Mouse (Mus musculus): ENCODE measurements at regions not wholly inside any gene's neighbourhood (a gene's known extent, or its start where the extent isn't known, plus 50 kb on each side); places are given as distances from the start of the nearest gene placed in this dataset.

DNA sequence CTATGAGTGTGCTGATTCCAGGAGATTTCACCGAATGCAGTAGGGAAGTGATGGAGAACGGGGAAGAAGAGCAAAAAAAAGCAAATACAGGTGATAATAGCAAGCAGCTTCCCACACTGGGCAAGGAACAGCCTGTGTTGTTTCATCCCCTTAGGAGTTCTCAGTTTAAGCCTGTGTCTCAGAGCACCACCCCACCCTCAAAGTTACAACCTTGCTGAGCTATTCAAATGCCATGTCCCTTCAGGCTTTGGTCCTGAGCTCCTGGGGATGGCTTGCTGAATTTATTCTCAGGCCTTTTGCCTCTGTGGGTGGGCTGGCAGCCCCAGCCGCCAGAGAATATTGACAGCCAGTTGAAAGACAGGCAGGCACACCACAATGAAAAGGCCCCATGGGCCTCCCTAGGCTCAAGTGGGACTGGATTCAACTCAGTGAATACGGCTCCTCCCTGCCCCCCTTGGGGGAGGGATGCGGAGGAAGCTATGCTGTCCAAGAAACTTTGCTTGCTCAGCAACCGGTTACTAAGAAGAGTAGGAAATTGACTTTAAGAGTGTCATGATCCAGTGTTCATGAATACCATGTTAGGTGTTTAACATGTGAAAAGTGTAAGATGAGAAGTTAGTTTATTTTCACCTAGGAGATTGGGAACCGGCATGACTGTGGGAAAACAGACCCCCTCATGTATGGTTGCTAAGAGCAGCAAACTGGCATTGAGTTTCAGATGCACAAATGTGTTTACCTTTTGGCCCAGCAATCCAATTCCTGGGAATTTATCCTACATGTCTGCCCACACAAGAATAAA, 142.5 kb upstream of the Egfl6 start:
- WGBS: 30% methylated on average over 7 of the region's 7 CpGs

DNA sequence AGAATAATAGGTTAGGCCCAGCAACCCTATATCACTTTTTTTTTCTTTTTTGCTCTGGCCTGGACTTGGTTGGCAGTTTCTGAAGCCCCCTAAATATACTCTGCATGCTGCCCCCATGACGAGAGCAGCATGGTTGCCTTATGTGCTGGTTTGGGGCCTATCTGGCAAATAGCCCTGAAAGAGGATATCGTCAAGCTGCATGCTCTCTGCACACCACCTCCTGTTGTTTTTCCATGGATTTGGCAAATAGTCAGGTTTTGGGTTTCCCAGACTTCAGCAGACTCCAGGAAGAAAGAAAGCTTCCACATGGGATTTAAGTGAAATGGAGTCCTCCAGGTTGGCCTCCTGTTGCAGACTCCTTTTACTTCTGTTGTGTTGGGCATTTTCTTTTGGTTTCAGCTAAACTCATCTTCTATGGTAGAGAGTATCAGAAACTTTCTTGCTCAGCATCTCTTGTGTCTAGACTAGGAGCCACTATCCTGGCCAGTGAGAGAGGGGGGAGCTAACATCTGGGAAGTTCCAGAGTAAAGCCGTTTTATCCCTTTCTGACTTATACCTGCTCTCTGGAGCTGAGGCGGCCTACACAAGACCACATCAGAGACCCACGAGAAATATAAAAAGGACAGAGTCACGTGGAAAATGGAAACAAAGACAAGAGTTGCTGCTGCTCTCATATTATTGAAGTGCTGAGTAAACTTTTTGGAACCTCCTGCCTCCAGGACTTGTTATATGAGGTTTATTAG, 140.4 kb upstream of the Egfl6 start:
- Histone ChIP-seq H3K4me1 (ENCODE audit: insufficient read depth) (no peaks in the 10 kb centered on the region), H3K27ac (ENCODE audit: low read depth, low read length) (no peak overlapping the region), H3K4me2 (ENCODE audit: low read depth) (no peak overlapping the region), H3K4me3 (ENCODE audit: low read depth, low read length) (no peak overlapping the region), H3K9ac (no peak overlapping the region), H3K9me3 (ENCODE audit: low read length) (no peaks in the 10 kb centered on the region), H3K36me3 (ENCODE audit: insufficient read depth) (no peaks in the 10 kb centered on the region), H3K27me3 (ENCODE audit: insufficient read depth, low read length) (no peaks in the 10 kb centered on the region)
- no peak for DNase-seq
- no peak for ATAC-seq
- TF ChIP-seq CTCF (IDR thresholded peaks at IDR 0.05; ENCODE audit: low read depth): no peak
- WGBS: 53% methylated on average over 6 of the region's 6 CpGs

More for the DNA sequence above, 142.5 kb upstream of the Egfl6 start:
- no peaks in the 10 kb centered on the region for H3K27me3 ChIP-seq (ENCODE audit: insufficient read depth, low read length)
- no peaks in the 10 kb centered on the region for H3K36me3 ChIP-seq (ENCODE audit: insufficient read depth)
- H3K27ac ChIP-seq (ENCODE audit: low read depth, low read length): no peak overlapping the region
- no peak for DNase-seq
- H3K4me3 ChIP-seq (ENCODE audit: low read depth, low read length): no peak overlapping the region
- no peak overlapping the region for H3K4me2 ChIP-seq (ENCODE audit: low read depth)
- H3K9ac ChIP-seq: no peak overlapping the region
- TF ChIP-seq CTCF (IDR thresholded peaks at IDR 0.05; ENCODE audit: low read depth): no peak
- no peaks in the 10 kb centered on the region for H3K4me1 ChIP-seq (ENCODE audit: insufficient read depth)
- peak; percentile 51; the same call in 1 of the 2 replicates for ATAC-seq
- no peaks in the 10 kb centered on the region for H3K9me3 ChIP-seq (ENCODE audit: low read length)

DNA sequence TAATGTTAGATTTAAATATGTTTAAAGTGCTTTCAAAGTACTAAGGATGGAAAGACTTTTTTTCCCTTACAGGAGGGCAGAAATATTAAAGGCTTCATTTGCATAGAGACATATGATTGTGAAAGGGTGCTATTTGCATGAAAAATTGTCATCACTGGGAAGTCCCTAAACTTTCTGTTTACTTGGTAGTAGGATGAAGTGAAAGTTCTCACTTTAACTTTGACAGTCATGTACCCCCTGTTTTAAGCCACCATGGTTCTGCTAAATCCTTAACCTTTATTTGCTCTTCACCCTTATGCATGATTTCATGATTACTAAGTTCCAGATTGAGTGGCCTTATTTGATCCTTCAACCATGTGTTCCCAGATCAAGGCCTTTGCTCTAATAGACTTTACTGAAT, 132.6 kb upstream of the Egfl6 start:
- Histone ChIP-seq H3K4me3 (ENCODE audit: low read depth, low read length) (no peak overlapping the region), H3K9me3 (ENCODE audit: low read length) (no peaks in the 10 kb centered on the region), H3K4me1 (ENCODE audit: insufficient read depth) (no peaks in the 10 kb centered on the region), H3K9ac (no peak overlapping the region), H3K36me3 (ENCODE audit: insufficient read depth) (no peaks in the 10 kb centered on the region), H3K27me3 (ENCODE audit: insufficient read depth, low read length) (no peaks in the 10 kb centered on the region), H3K27ac (ENCODE audit: low read depth, low read length) (no peak overlapping the region), H3K4me2 (ENCODE audit: low read depth) (no peak overlapping the region)
- TF ChIP-seq CTCF (IDR thresholded peaks at IDR 0.05; ENCODE audit: low read depth): no peak
- ATAC-seq: no peak
- no peak for DNase-seq

DNA sequence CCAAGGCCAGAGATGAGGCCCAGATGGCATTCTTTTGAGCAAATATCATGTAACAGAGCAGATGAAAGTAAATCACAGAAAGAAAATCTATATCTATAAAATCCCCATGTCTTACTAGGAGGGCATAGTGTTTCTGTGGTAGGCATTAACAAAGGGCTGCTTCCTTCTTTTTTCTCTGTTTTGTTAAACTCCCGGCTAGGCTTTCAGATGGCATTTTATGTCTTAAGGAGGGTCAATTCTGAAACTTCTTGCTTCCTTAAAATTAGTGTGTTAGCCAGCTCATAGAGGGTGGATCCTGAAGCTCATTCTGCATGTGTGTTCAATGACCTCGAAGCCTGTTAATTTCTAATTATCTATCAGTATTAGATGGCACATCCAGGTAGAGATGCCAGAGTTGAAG, 123.8 kb upstream of the Egfl6 start:
- WGBS: 78% methylated on average over 2 of the region's 2 CpGs
- H3K9ac ChIP-seq: no peak overlapping the region
- no peak for TF ChIP-seq CTCF (IDR thresholded peaks at IDR 0.05; ENCODE audit: low read depth)
- no peak overlapping the region for H3K4me2 ChIP-seq (ENCODE audit: low read depth)
- H3K4me1 ChIP-seq (ENCODE audit: insufficient read depth): no peaks in the 10 kb centered on the region
- no peaks in the 10 kb centered on the region for H3K9me3 ChIP-seq (ENCODE audit: low read length)
- DNase-seq: no peak
- H3K27ac ChIP-seq (ENCODE audit: low read depth, low read length): no peak overlapping the region
- no peaks in the 10 kb centered on the region for H3K27me3 ChIP-seq (ENCODE audit: insufficient read depth, low read length)
- H3K4me3 ChIP-seq (ENCODE audit: low read depth, low read length): no peak overlapping the region
- H3K36me3 ChIP-seq (ENCODE audit: insufficient read depth): no peaks in the 10 kb centered on the region
- no peak for ATAC-seq

DNA sequence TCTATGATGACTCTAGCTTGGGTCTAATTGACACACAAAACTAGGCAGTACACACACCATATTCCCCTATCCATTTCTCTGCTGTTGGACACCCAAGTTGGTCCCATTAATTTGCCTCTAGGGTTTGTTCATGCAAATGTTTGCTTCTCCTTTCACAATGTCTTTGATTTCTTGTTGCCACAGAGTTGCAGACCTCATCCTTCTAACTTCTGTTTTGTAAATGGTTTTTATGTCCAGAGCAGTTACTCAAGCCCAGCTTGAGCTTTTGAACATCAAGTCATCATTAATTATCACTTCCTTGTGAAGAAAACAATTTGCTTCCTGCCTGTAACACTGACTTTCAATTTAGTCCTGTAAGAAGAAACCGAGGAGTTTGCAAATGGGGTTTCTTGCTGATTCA, 122.6 kb upstream of the Egfl6 start:
- WGBS: 85% methylated on average over 1 of the region's 1 CpGs
- Histone ChIP-seq H3K9me3 (ENCODE audit: low read length) (no peaks in the 10 kb centered on the region), H3K27ac (ENCODE audit: low read depth, low read length) (no peak overlapping the region), H3K36me3 (ENCODE audit: insufficient read depth) (no peaks in the 10 kb centered on the region), H3K4me2 (ENCODE audit: low read depth) (no peak overlapping the region), H3K9ac (no peak overlapping the region), H3K4me1 (ENCODE audit: insufficient read depth) (no peaks in the 10 kb centered on the region), H3K4me3 (ENCODE audit: low read depth, low read length) (no peak overlapping the region), H3K27me3 (ENCODE audit: insufficient read depth, low read length) (no peaks in the 10 kb centered on the region)
- no peak for TF ChIP-seq CTCF (IDR thresholded peaks at IDR 0.05; ENCODE audit: low read depth)
- DNase-seq (no peak), ATAC-seq (no peak)

DNA sequence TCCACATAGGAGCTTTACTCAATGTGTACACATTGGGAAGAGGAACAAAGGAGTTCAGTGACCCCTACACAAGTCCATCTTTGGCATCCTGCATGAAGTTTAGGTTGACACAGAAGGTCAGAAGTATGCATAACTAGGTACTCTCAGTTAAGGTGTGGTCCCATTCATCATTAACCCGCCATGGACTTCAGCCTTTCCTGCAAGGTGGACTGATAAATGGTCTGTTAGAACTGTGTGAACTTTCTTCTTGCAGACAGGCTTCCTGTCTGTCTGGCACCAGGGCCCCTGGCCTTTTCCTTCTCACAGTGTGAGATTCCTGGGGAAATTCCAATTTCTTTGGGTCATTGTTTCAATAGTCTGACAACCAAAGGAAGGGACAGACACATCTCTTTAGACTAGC, 121.5 kb upstream of the Egfl6 start:
- ATAC-seq (no peak), DNase-seq (no peak)
- Histone ChIP-seq H3K4me3 (ENCODE audit: low read depth, low read length) (no peak overlapping the region), H3K9ac (no peak overlapping the region), H3K4me1 (ENCODE audit: insufficient read depth) (no peaks in the 10 kb centered on the region), H3K27me3 (ENCODE audit: insufficient read depth, low read length) (no peaks in the 10 kb centered on the region), H3K4me2 (ENCODE audit: low read depth) (no peak overlapping the region), H3K27ac (ENCODE audit: low read depth, low read length) (no peak overlapping the region), H3K36me3 (ENCODE audit: insufficient read depth) (no peaks in the 10 kb centered on the region), H3K9me3 (ENCODE audit: low read length) (no peaks in the 10 kb centered on the region)
- 72% methylated on average over 1 of the region's 1 CpGs for WGBS
- TF ChIP-seq CTCF (IDR thresholded peaks at IDR 0.05; ENCODE audit: low read depth): no peak

DNA sequence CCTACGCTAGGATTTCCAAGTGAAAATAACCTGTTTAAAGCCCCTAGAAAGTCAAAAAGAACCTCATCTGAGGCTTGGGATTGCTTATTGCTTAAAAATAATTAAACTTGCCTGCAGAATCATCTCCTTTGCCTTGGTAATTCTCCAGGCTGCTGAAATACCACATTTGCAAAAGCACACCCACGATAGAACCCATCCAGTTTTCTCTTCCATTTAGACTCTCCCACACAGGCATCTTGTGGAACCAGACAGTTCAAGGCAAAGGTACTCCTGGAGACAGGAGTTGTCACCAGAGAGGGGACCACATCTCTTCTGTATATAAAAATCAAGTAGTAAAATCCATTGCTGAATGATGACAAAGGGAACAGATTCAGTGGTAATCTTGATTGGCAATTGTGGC, 118.8 kb upstream of the Egfl6 start:
- H3K27ac ChIP-seq (ENCODE audit: low read depth, low read length): no peak overlapping the region
- H3K36me3 ChIP-seq (ENCODE audit: insufficient read depth): no peaks in the 10 kb centered on the region
- H3K9ac ChIP-seq: no peak overlapping the region
- H3K4me2 ChIP-seq (ENCODE audit: low read depth): no peak overlapping the region
- H3K9me3 ChIP-seq (ENCODE audit: low read length): no peaks in the 10 kb centered on the region
- 78% methylated on average over 2 of the region's 2 CpGs for WGBS
- H3K27me3 ChIP-seq (ENCODE audit: insufficient read depth, low read length): no peaks in the 10 kb centered on the region
- H3K4me1 ChIP-seq (ENCODE audit: insufficient read depth): no peaks in the 10 kb centered on the region
- TF ChIP-seq CTCF (IDR thresholded peaks at IDR 0.05; ENCODE audit: low read depth): no peak
- no peak overlapping the region for H3K4me3 ChIP-seq (ENCODE audit: low read depth, low read length)
- DNase-seq: no peak
- no peak for ATAC-seq

All from forebrain, postnatal 0 days (tissue).